9 mouse cellular contexts compared by ENCODE assay signal in genomic region chr4:117912685-117913273, GRCm38 (mm10). TPM values are rescaled to one million over a fixed set of nuclear protein-coding genes. Genes with fewer than 3 reads are reported as not detected.
DNase-seq lines count a peak whose midpoint lies in the region; ATAC-seq lines count a peak whose summit lies in the region.
"Had no signal": no experiment of that assay in that cellular context is flagged by ENCODE, and none has a peak within 500 bp of the region (broad histone marks: within the 10 kb centered on the region; RNA-seq: fewer than 3 reads in every experiment).

No protein-coding gene starts in this region.

- H3K36me3 ChIP-seq in kidney, embryonic 14.5 days (ENCODE audit: control insufficient read depth, insufficient read depth, low read length): peaks cover 27% of the 10 kb centered on the region; the same call in 1 of the 2 replicates
- H3K36me3 ChIP-seq in hindbrain, embryonic 16.5 days (ENCODE audit: control insufficient read depth, insufficient read depth, low read length): peaks cover 6% of the 10 kb centered on the region; the same call in 1 of the 2 replicates
- peaks cover 14% of the 10 kb centered on the region for H3K36me3 ChIP-seq in neural tube, embryonic 12.5 days

- ATAC-seq in kidney, embryonic 14.5 days (ENCODE audit: low FRiP score, low TSS enrichment): no peak
- ATAC-seq in hindbrain, embryonic 16.5 days: no peak
- no peak for ATAC-seq in neural tube, embryonic 12.5 days (ENCODE audit: low FRiP score, low read depth)

- peaks cover 32% of the 10 kb centered on the region for H3K4me1 ChIP-seq in kidney, embryonic 14.5 days (ENCODE audit: control insufficient read depth, insufficient read depth, low read length)
- H3K4me1 ChIP-seq in hindbrain, embryonic 16.5 days (ENCODE audit: control insufficient read depth, insufficient read depth, low read depth, low read length): peaks cover 59% of the 10 kb centered on the region
- H3K4me1 ChIP-seq in neural tube, embryonic 12.5 days: peaks cover 57% of the 10 kb centered on the region

- no peak overlapping the region for H3K4me3 ChIP-seq in kidney, embryonic 14.5 days (ENCODE audit: low read length)
- peak overlapping the region; percentile 59 for H3K4me3 ChIP-seq in hindbrain, embryonic 16.5 days (ENCODE audit: low read length)
- peak overlapping the region; percentile 84; the same call in 1 of the 2 replicates for H3K4me3 ChIP-seq in neural tube, embryonic 12.5 days

- no peak for DNase-seq in kidney, postnatal 4 days
- peak; percentile 47 to 51 for DNase-seq in cerebellum, postnatal 25 days
- DNase-seq in layer of hippocampus, postnatal 10 days (ENCODE audit: low spot score in 2 of 2): no peak
- no peak for DNase-seq in right cerebral cortex, adult 18-20 months
- DNase-seq in lung, postnatal 4 days: no peak

- H3K9me3 ChIP-seq in kidney, embryonic 14.5 days (ENCODE audit: control insufficient read depth, low read length): no peaks in the 10 kb centered on the region
- no peaks in the 10 kb centered on the region for H3K9me3 ChIP-seq in hindbrain, embryonic 16.5 days (ENCODE audit: control insufficient read depth, low read length)
- no peaks in the 10 kb centered on the region for H3K9me3 ChIP-seq in neural tube, embryonic 12.5 days

- no peak overlapping the region for H3K27ac ChIP-seq in kidney, embryonic 14.5 days (ENCODE audit: low read depth, low read length)
- no peak overlapping the region for H3K27ac ChIP-seq in hindbrain, embryonic 16.5 days (ENCODE audit: low read depth, low read length)
- H3K27ac ChIP-seq in neural tube, embryonic 12.5 days: no peak overlapping the region

- peak overlapping the region; percentile 99; the same call in 1 of the 2 replicates for H3K4me2 ChIP-seq in kidney, embryonic 14.5 days (replicated peaks; ENCODE audit: low read depth, low read length)
- H3K4me2 ChIP-seq in hindbrain, embryonic 16.5 days (ENCODE audit: low read length): peak overlapping the region; percentile 83
- H3K4me2 ChIP-seq in neural tube, embryonic 12.5 days (replicated peaks): peak overlapping the region; percentile 100

- H3K27me3 ChIP-seq in kidney, embryonic 14.5 days (ENCODE audit: control insufficient read depth, insufficient read depth, low read length): no peaks in the 10 kb centered on the region
- no peaks in the 10 kb centered on the region for H3K27me3 ChIP-seq in hindbrain, embryonic 16.5 days (replicated peaks; ENCODE audit: control insufficient read depth, insufficient read depth, low read length)
- no peaks in the 10 kb centered on the region for H3K27me3 ChIP-seq in neural tube, embryonic 12.5 days (replicated peaks)

- 54% methylated on average over 7 of the region's 7 CpGs for WGBS in kidney, embryonic 14.5 days
- WGBS in hindbrain, embryonic 16.5 days: 57% methylated on average over 7 of the region's 7 CpGs
- 63% methylated on average over 7 of the region's 7 CpGs for WGBS in neural tube, embryonic 12.5 days

- H3K9ac ChIP-seq in kidney, embryonic 14.5 days (ENCODE audit: low read depth, low read length): no peak overlapping the region
- peak overlapping the region; percentile 15; the same call in 1 of the 2 replicates for H3K9ac ChIP-seq in hindbrain, embryonic 16.5 days (ENCODE audit: low read depth, low read length)
- H3K9ac ChIP-seq in neural tube, embryonic 12.5 days: peak overlapping the region; percentile 14; the same call in 1 of the 2 replicates

RNA-seq across cellular contexts. Expression of gene Ipo13, which starts 2.0 kb away (rescaled TPM):
- 29.0 and 40.1 TPM in 2 replicates for polyA plus RNA-seq in kidney, embryonic 14.5 days (2014; fragmentation: Nextera tagmentation; extraction: Ambion mirVana)
- 63.1 and 76.2 TPM in 2 replicates for polyA plus RNA-seq in hindbrain, embryonic 16.5 days (2015; fragmentation: Nextera tagmentation; extraction: Ambion mirVana)
- 65.7 and 68.5 TPM in 2 replicates for polyA plus RNA-seq in neural tube, embryonic 12.5 days (2016; fragmentation: Nextera tagmentation; extraction: Ambion mirVana)
- 100 to 1,000 TPM; 102 TPM for total RNA-seq in layer of hippocampus, postnatal 10 days (2021)

RNA-seq across cellular contexts. Expression of gene Artn, which starts 16.8 kb away (rescaled TPM):
- polyA plus RNA-seq in kidney, embryonic 14.5 days (2014; fragmentation: Nextera tagmentation; extraction: Ambion mirVana): 2.7 and 3.0 TPM in 2 replicates
- polyA plus RNA-seq in hindbrain, embryonic 16.5 days (2015; fragmentation: Nextera tagmentation; extraction: Ambion mirVana): 0.90 and 1.2 TPM in 2 replicates
- polyA plus RNA-seq in neural tube, embryonic 12.5 days (2016; fragmentation: Nextera tagmentation; extraction: Ambion mirVana): 1.3 and 3.1 TPM in 2 replicates
- total RNA-seq in layer of hippocampus, postnatal 10 days (2021): 1 to 10 TPM; 1.5 to 1.6 TPM
- total RNA-seq: neutrophil, adult 5-6 weeks had no signal

RNA-seq across cellular contexts. Expression of gene Dph2, which starts 20.9 kb away (rescaled TPM):
- 19.1 and 22.0 TPM in 2 replicates for polyA plus RNA-seq in kidney, embryonic 14.5 days (2014; fragmentation: Nextera tagmentation; extraction: Ambion mirVana)
- polyA plus RNA-seq in hindbrain, embryonic 16.5 days (2015; fragmentation: Nextera tagmentation; extraction: Ambion mirVana): 21.8 and 24.0 TPM in 2 replicates
- 23.0 and 27.5 TPM in 2 replicates for polyA plus RNA-seq in neural tube, embryonic 12.5 days (2016; fragmentation: Nextera tagmentation; extraction: Ambion mirVana)
- 10 to 100 TPM in 1 of 2 experiments, 1 to 10 TPM in 1; 9.6 to 10.6 TPM for total RNA-seq in layer of hippocampus, postnatal 10 days (2021)

RNA-seq across cellular contexts. Expression of gene Atp6v0b, which starts 25.6 kb away (rescaled TPM):
- 182 and 213 TPM in 2 replicates for polyA plus RNA-seq in kidney, embryonic 14.5 days (2014; fragmentation: Nextera tagmentation; extraction: Ambion mirVana)
- 631 and 701 TPM in 2 replicates for polyA plus RNA-seq in hindbrain, embryonic 16.5 days (2015; fragmentation: Nextera tagmentation; extraction: Ambion mirVana)
- 308 and 323 TPM in 2 replicates for polyA plus RNA-seq in neural tube, embryonic 12.5 days (2016; fragmentation: Nextera tagmentation; extraction: Ambion mirVana)
- total RNA-seq in layer of hippocampus, postnatal 10 days (2021): 100 to 1,000 TPM; 386 to 393 TPM

RNA-seq across cellular contexts. Expression of gene B4galt2, which starts 29.5 kb away (rescaled TPM):
- polyA plus RNA-seq in kidney, embryonic 14.5 days (2014; fragmentation: Nextera tagmentation; extraction: Ambion mirVana): 30.9 and 31.5 TPM in 2 replicates
- polyA plus RNA-seq in hindbrain, embryonic 16.5 days (2015; fragmentation: Nextera tagmentation; extraction: Ambion mirVana): 64.4 and 65.6 TPM in 2 replicates
- polyA plus RNA-seq in neural tube, embryonic 12.5 days (2016; fragmentation: Nextera tagmentation; extraction: Ambion mirVana): 44.5 and 46.9 TPM in 2 replicates
- total RNA-seq in layer of hippocampus, postnatal 10 days (2021): 100 to 1,000 TPM; 122 to 125 TPM
- total RNA-seq: neutrophil, adult 5-6 weeks had no signal

Comparison
In these comparisons a context has a peak if more than half of its experiments do, and no peak if none do; other contexts are left out.
1. DNase-seq: peak in cerebellum, postnatal 25 days (2 of 2); none in kidney, postnatal 4 days (0 of 2), layer of hippocampus, postnatal 10 days (0 of 2), right cerebral cortex, adult 18-20 months (single experiment) and lung, postnatal 4 days (0 of 2).
2. Peak in every context shown above with its lines, with median percentiles within 50 percentile points of each other: H3K4me2 ChIP-seq.